Mouse (Mus musculus) intestine, embryonic 15.5 days (tissue): ENCODE measurements around the gene Nisch. TPM values are rescaled to one million over a fixed set of nuclear protein-coding genes. Genes with fewer than 3 reads are reported as not detected.

Source experiments
- ATAC-seq: fragments of 200-750 bp; cut with Nextera tagmentation; 2 replicates; pipeline ENCODE4 v1.8.0; 2017; ENCODE audit warnings: moderate TSS enrichment, moderate library complexity
- H3K27ac ChIP-seq: fragments of 300-500 bp; sonication (generic); 2 replicates; pipeline ENCODE4 v1.5.1; 2015; ENCODE audit warnings: mild to moderate bottlenecking, inconsistent platforms
- H3K27me3 ChIP-seq: fragments of 300-500 bp; sonication (generic); replicated peaks from 2 replicates; pipeline ENCODE4 v1.6.1; 2015; ENCODE audit warnings: inconsistent platforms
- H3K36me3 ChIP-seq: fragments of 300-500 bp; sonication (generic); 2 replicates; pipeline ENCODE4 v1.6.1; 2015; ENCODE audit warnings: inconsistent platforms
- H3K4me1 ChIP-seq: fragments of 300-500 bp; sonication (generic); replicated peaks from 2 replicates; pipeline ENCODE4 v1.6.1; 2015; ENCODE audit warnings: inconsistent platforms
- H3K4me2 ChIP-seq: fragments of 300-500 bp; sonication (generic); replicated peaks from 2 replicates; pipeline ENCODE4 v1.6.1; 2015; ENCODE audit warnings: mild to moderate bottlenecking, inconsistent platforms
- H3K4me3 ChIP-seq: fragments of 300-500 bp; sonication (generic); replicated peaks from 2 replicates; pipeline ENCODE4 v1.5.1; 2015; ENCODE audit warnings: inconsistent platforms
- H3K9ac ChIP-seq: fragments of 300-500 bp; sonication (generic); 2 replicates; pipeline ENCODE4 v1.6.1; 2015; ENCODE audit warnings: inconsistent platforms
- H3K9me3 ChIP-seq: fragments of 300-500 bp; sonication (generic); 2 replicates; pipeline ENCODE4 v1.6.1; 2016; ENCODE audit warnings: inconsistent platforms
- WGBS: fragments of 180-500 bp; shearing (Covaris S2); methylation state at CpG from one replicate; pipeline ENCODE4 v1.1.7; 2015; 5-methylcytosine and 5-hydroxymethylcytosine counted together
- polyA plus RNA-seq: library from polyadenylated mRNA; unstranded; fragments of >200 nt; fragmentation: Nextera tagmentation; extraction: Ambion mirVana; gene quantifications from 2 replicates; pipeline ENCODE4 v1.2.1, GENCODE M21; 2015

Nisch gene
- polyA plus RNA-seq, 1 experiment from 2014 or later: 280 TPM

GRCm38 (mm10) chr14:31237101-31237882, 20.5 kb upstream of the Nisch start:
- Histone ChIP-seq H3K36me3 (no peaks in the 10 kb centered on the region), H3K9me3 (no peaks in the 10 kb centered on the region), H3K27ac (no peak overlapping the region), H3K4me3 (no peak overlapping the region), H3K4me2 (no peak overlapping the region), H3K27me3 (no peaks in the 10 kb centered on the region), H3K4me1 (no peaks in the 10 kb centered on the region), H3K9ac (no peak overlapping the region)
- no peak for ATAC-seq
- WGBS: 76% methylated on average over 7 of the region's 7 CpGs

GRCm38 (mm10) chr14:31233996-31234591, 17.3 kb upstream of the Nisch start:
- Histone ChIP-seq H3K9ac (no peak overlapping the region), H3K4me3 (no peak overlapping the region), H3K27ac (no peak overlapping the region), H3K9me3 (no peaks in the 10 kb centered on the region), H3K4me2 (no peak overlapping the region), H3K4me1 (no peaks in the 10 kb centered on the region), H3K36me3 (no peaks in the 10 kb centered on the region), H3K27me3 (no peaks in the 10 kb centered on the region)
- WGBS: 15% methylated on average over 11 of the region's 11 CpGs
- peak; percentile 72 for ATAC-seq

- Histone ChIP-seq H3K27me3 (no peaks in the 10 kb centered on the region), H3K4me3 (no peak overlapping the region), H3K9ac (no peak overlapping the region), H3K4me1 (0 out of 2 replicates have a peak, but pooled peaks cover under 1% of the 10 kb centered on the region), H3K9me3 (no peaks in the 10 kb centered on the region), H3K27ac (no peak overlapping the region), H3K36me3 (no peaks in the 10 kb centered on the region), H3K4me2 (no peak overlapping the region)
- 75% methylated on average over 14 of the region's 14 CpGs for WGBS
- peak; percentile 18; the same call in 1 of the 2 replicates for ATAC-seq
Measured at GRCm38 (mm10) chr14:31233070-31233995, 16.6 kb upstream of the Nisch start.

GRCm38 (mm10) chr14:31232404-31233069, 15.8 kb upstream of the Nisch start:
- no peak overlapping the region for H3K27ac ChIP-seq
- H3K27me3 ChIP-seq: no peaks in the 10 kb centered on the region
- H3K4me1 ChIP-seq: 0 out of 2 replicates have a peak, but pooled peaks cover 2% of the 10 kb centered on the region
- H3K4me2 ChIP-seq: no peak overlapping the region
- ATAC-seq: no peak
- no peaks in the 10 kb centered on the region for H3K36me3 ChIP-seq
- no peak overlapping the region for H3K4me3 ChIP-seq
- no peaks in the 10 kb centered on the region for H3K9me3 ChIP-seq
- H3K9ac ChIP-seq: no peak overlapping the region
- WGBS: 79% methylated on average over 13 of the region's 13 CpGs

GRCm38 (mm10) chr14:31230442-31230841, 13.7 kb upstream of the Nisch start:
- Histone ChIP-seq H3K27ac (no peak overlapping the region), H3K27me3 (no peaks in the 10 kb centered on the region), H3K4me2 (no peak overlapping the region), H3K4me1 (0 out of 2 replicates have a peak, but pooled peaks cover 10% of the 10 kb centered on the region), H3K9me3 (no peaks in the 10 kb centered on the region), H3K9ac (no peak overlapping the region), H3K36me3 (no peaks in the 10 kb centered on the region), H3K4me3 (no peak overlapping the region)
- WGBS: 62% methylated on average over 8 of the region's 8 CpGs
- ATAC-seq: no peak

- Histone ChIP-seq H3K36me3 (no peaks in the 10 kb centered on the region), H3K4me2 (no peak overlapping the region), H3K27ac (no peak overlapping the region), H3K27me3 (no peaks in the 10 kb centered on the region), H3K4me1 (peaks cover 16% of the 10 kb centered on the region; the same call in 1 of the 2 replicates), H3K4me3 (no peak overlapping the region), H3K9ac (no peak overlapping the region), H3K9me3 (no peaks in the 10 kb centered on the region)
- 58% methylated on average over 6 of the region's 6 CpGs for WGBS
- ATAC-seq: no peak
Measured at GRCm38 (mm10) chr14:31228234-31228633, 11.5 kb upstream of the Nisch start.

- Histone ChIP-seq H3K36me3 (no peaks in the 10 kb centered on the region), H3K9me3 (no peaks in the 10 kb centered on the region), H3K4me1 (peaks cover 17% of the 10 kb centered on the region; the same call in 1 of the 2 replicates), H3K27me3 (no peaks in the 10 kb centered on the region), H3K9ac (no peak overlapping the region), H3K4me2 (no peak overlapping the region), H3K4me3 (no peak overlapping the region), H3K27ac (peak overlapping the region; percentile 37)
- ATAC-seq: peak; percentile 84
- WGBS: 47% methylated on average over 4 of the region's 4 CpGs
Measured at GRCm38 (mm10) chr14:31226978-31227377, 10.2 kb upstream of the Nisch start.

GRCm38 (mm10) chr14:31217666-31218065, 920 bp upstream of the Nisch start, which contains the start of gene Sema3g:
Gene Sema3g, plus strand, starts transcription at chr14:31217860.
- Histone ChIP-seq H3K9me3 (no peaks in the 10 kb centered on the region), H3K4me2 (peak within 1 kb of the TSS; percentile 48), H3K36me3 (no peaks in the 10 kb centered on the region), H3K4me1 (peaks cover 11% of the 10 kb centered on the region), H3K4me3 (no peak within 1 kb of the TSS), H3K27me3 (no peaks in the 10 kb centered on the region), H3K9ac (no peak within 1 kb of the TSS), H3K27ac (0 out of 2 replicates have a peak within 1 kb of the TSS, but pooled peaks have one; percentile 22)
- WGBS: 13% methylated on average over 11 of the region's 11 CpGs
- ATAC-seq: peak; percentile 80

GRCm38 (mm10) chr14:31215157-31216002, 1.4 kb downstream of the Nisch start:
- Histone ChIP-seq H3K4me1 (peaks cover 15% of the 10 kb centered on the region), H3K9ac (0 out of 2 replicates have a peak overlapping the region, but pooled peaks have one; percentile 8), H3K4me2 (no peak overlapping the region), H3K27me3 (no peaks in the 10 kb centered on the region), H3K4me3 (no peak overlapping the region), H3K36me3 (no peaks in the 10 kb centered on the region), H3K27ac (no peak overlapping the region), H3K9me3 (no peaks in the 10 kb centered on the region)
- 32% methylated on average over 15 of the region's 15 CpGs for WGBS
- ATAC-seq: peak; percentile 52

- Histone ChIP-seq H3K4me3 (no peak overlapping the region), H3K4me2 (no peak overlapping the region), H3K27ac (no peak overlapping the region), H3K4me1 (peaks cover 15% of the 10 kb centered on the region), H3K36me3 (no peaks in the 10 kb centered on the region), H3K9ac (no peak overlapping the region), H3K9me3 (no peaks in the 10 kb centered on the region), H3K27me3 (no peaks in the 10 kb centered on the region)
- WGBS: 76% methylated on average over 3 of the region's 3 CpGs
- ATAC-seq: no peak
Measured at GRCm38 (mm10) chr14:31214684-31215083, 2.1 kb downstream of the Nisch start.

- WGBS: 67% methylated on average over 8 of the region's 8 CpGs
- Histone ChIP-seq H3K4me2 (no peak overlapping the region), H3K9me3 (no peaks in the 10 kb centered on the region), H3K27me3 (no peaks in the 10 kb centered on the region), H3K9ac (no peak overlapping the region), H3K36me3 (no peaks in the 10 kb centered on the region), H3K4me3 (no peak overlapping the region), H3K4me1 (peaks cover 15% of the 10 kb centered on the region), H3K27ac (no peak overlapping the region)
- ATAC-seq: no peak
Measured at GRCm38 (mm10) chr14:31213868-31214267, 2.9 kb downstream of the Nisch start.
